Mouse (Mus musculus) CH12.LX (cell line): ENCODE measurements around the gene Slbp.

Source experiments
- CTCF ChIP-seq, 2 experiments: IDR thresholded peaks in 1 of 2; conservative IDR thresholded peaks in 1 of 2; 2 replicates each; pipeline ENCODE4 v1.5.1; 2011 to 2012; ENCODE audit warnings: low read depth in 2 of 2, low read length in 2 of 2, improper control_type of control experiment in 1 of 2, inconsistent platforms in 1 of 2, mild to moderate bottlenecking in 1 of 2, moderate library complexity in 1 of 2
- HCFC1 ChIP-seq: IDR thresholded peaks from 2 replicates; pipeline ENCODE4 v1.6.1; 2012; ENCODE audit warnings: low read depth, mild to moderate bottlenecking, inconsistent platforms, low read length, improper control_type of control experiment
- MAX ChIP-seq: IDR thresholded peaks from 2 replicates; pipeline ENCODE4 v1.6.1; 2011; ENCODE audit warnings: low read length, improper control_type of control experiment
- POLR2A ChIP-seq: IDR thresholded peaks from 2 replicates; pipeline ENCODE4 v1.6.1; 2011; ENCODE audit warnings: low read depth, mild to moderate bottlenecking, improper control_type of control experiment, low read length

DNA sequence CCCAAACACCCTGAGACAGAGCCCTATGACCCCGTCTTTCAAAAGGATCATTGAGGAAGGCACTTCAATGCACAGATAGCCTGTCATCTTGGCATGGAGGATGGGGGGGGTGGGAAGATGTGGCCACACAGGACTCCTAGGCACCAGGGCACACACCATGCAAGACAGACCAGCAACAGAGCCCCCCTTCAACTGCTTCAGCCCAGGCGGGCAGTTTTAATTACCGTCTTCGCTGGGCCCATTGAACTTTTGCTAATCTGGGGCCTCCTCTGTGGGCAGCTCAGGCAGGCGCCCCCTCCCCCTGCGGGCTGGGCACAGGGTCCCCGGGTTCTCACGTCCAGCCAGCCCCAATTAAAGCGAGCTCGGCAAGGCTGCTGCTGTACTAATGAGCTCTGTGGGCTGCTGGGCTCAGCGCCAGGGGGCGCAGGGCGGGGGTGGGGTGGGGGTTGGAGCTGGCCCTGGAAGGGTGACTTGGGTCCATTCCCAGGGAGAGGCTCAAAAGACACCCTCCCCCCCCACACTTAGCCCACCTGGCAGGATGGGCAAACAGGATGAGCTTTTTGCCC is 45.7 kb upstream of the Slbp start:
- TF ChIP-seq POLR2A (no peak), MAX (no peak), CTCF (conservative IDR thresholded peaks at IDR 0.05 in 1 of 2, IDR thresholded peaks at IDR 0.05 in 1 of 2; ENCODE audit: low read depth in 2 of 2, low read length in 2 of 2) (no peak), HCFC1 (no peak)
